Mouse (Mus musculus): ENCODE data around the gene Duoxa2. TPM values are rescaled to one million over a fixed set of nuclear protein-coding genes. Genes with fewer than 3 reads are reported as not detected.

Gene Duoxa2
- total RNA-seq (2014; fragmentation: Nextera tagmentation) (not detected in 2 replicates), total RNA-seq (2017) (not detected in 2 replicates)

- no peak for ATAC-seq (replicated peaks; ENCODE audit: low FRiP score, low TSS enrichment, poor library complexity, severe bottlenecking)
Measured at GRCm38 (mm10) chr2:122298596-122299490, at the start of gene Duoxa2. TSS of gene Duoxa2 (plus strand) at chr2:122298900.

GRCm38 (mm10) chr2:122255997-122256396, 42.7 kb upstream of the Duoxa2 start:
- no peak for ATAC-seq (replicated peaks; ENCODE audit: low FRiP score, low TSS enrichment, poor library complexity, severe bottlenecking)

GRCm38 (mm10) chr2:122260729-122261128, 38.0 kb upstream of the Duoxa2 start:
- no peak for ATAC-seq (replicated peaks; ENCODE audit: low FRiP score, low TSS enrichment, poor library complexity, severe bottlenecking)

- no peak for ATAC-seq (replicated peaks; ENCODE audit: low FRiP score, low TSS enrichment, poor library complexity, severe bottlenecking)
Measured at GRCm38 (mm10) chr2:122264690-122265089, 34.0 kb upstream of the Duoxa2 start.

- no peak for ATAC-seq (replicated peaks; ENCODE audit: low FRiP score, low TSS enrichment, poor library complexity, severe bottlenecking)
Measured at GRCm38 (mm10) chr2:122266407-122267193, 32.1 kb upstream of the Duoxa2 start.

- no peak for ATAC-seq (replicated peaks; ENCODE audit: low FRiP score, low TSS enrichment, poor library complexity, severe bottlenecking)
Measured at GRCm38 (mm10) chr2:122278769-122279168, 19.9 kb upstream of the Duoxa2 start.

GRCm38 (mm10) chr2:122284091-122284490, 14.6 kb upstream of the Duoxa2 start:
- ATAC-seq (replicated peaks; ENCODE audit: low FRiP score, low TSS enrichment, poor library complexity, severe bottlenecking), result no peak

GRCm38 (mm10) chr2:122286137-122286536, 12.6 kb upstream of the Duoxa2 start:
- no peak for ATAC-seq (replicated peaks; ENCODE audit: low FRiP score, low TSS enrichment, poor library complexity, severe bottlenecking)

- ATAC-seq (replicated peaks; ENCODE audit: low FRiP score, low TSS enrichment, poor library complexity, severe bottlenecking), result no peak
Measured at GRCm38 (mm10) chr2:122294916-122295315, 3.8 kb upstream of the Duoxa2 start.

GRCm38 (mm10) chr2:122297271-122298095, 1.2 kb upstream of the Duoxa2 start:
- no peak for ATAC-seq (replicated peaks; ENCODE audit: low FRiP score, low TSS enrichment, poor library complexity, severe bottlenecking)

GRCm38 (mm10) chr2:122298096-122298499, 602 bp upstream of the Duoxa2 start, which contains the start of gene Duox2:
TSS of gene Duox2 (minus strand) at chr2:122298449.
- no peak for ATAC-seq (replicated peaks; ENCODE audit: low FRiP score, low TSS enrichment, poor library complexity, severe bottlenecking)

- no peak for ATAC-seq (replicated peaks; ENCODE audit: low FRiP score, low TSS enrichment, poor library complexity, severe bottlenecking)
Measured at GRCm38 (mm10) chr2:122299911-122300655, 1.4 kb downstream of the Duoxa2 start.

- ATAC-seq (replicated peaks; ENCODE audit: low FRiP score, low TSS enrichment, poor library complexity, severe bottlenecking), result no peak
Measured at GRCm38 (mm10) chr2:122300656-122301020, 1.9 kb downstream of the Duoxa2 start.

GRCm38 (mm10) chr2:122301081-122301920, 2.6 kb downstream of the Duoxa2 start:
- no peak for ATAC-seq (replicated peaks; ENCODE audit: low FRiP score, low TSS enrichment, poor library complexity, severe bottlenecking)

- ATAC-seq (replicated peaks; ENCODE audit: low FRiP score, low TSS enrichment, poor library complexity, severe bottlenecking), result no peak
Measured at GRCm38 (mm10) chr2:122301921-122302573, 3.3 kb downstream of the Duoxa2 start.

GRCm38 (mm10) chr2:122302574-122303241, 4.0 kb downstream of the Duoxa2 start:
- peak; percentile 80 for ATAC-seq (replicated peaks; ENCODE audit: low FRiP score, low TSS enrichment, poor library complexity, severe bottlenecking)

GRCm38 (mm10) chr2:122304544-122304943, 5.8 kb downstream of the Duoxa2 start:
- no peak for ATAC-seq (replicated peaks; ENCODE audit: low FRiP score, low TSS enrichment, poor library complexity, severe bottlenecking)

Data from megakaryocyte-erythroid progenitor cell, adult 5-6 weeks (primary cell).